Mouse (Mus musculus) olfactory bulb, adult 2 months (tissue): ENCODE data around the gene Gm4491.

Experiments used
- CTCF ChIP-seq: fragments of 200-500 bp; IDR thresholded peaks from 2 replicates; pipeline ENCODE4 v1.5.1; 2012; ENCODE audit warnings: low read depth, mild to moderate bottlenecking, low read length, moderate library complexity; ENCODE audit not compliant: insufficient read depth
- POLR2A ChIP-seq: fragments of 200-500 bp; IDR thresholded peaks from 2 replicates; pipeline ENCODE4 v1.6.1; 2012; ENCODE audit warnings: mild to moderate bottlenecking, low read depth, low read length, moderate library complexity; ENCODE audit not compliant: insufficient read depth

DNA sequence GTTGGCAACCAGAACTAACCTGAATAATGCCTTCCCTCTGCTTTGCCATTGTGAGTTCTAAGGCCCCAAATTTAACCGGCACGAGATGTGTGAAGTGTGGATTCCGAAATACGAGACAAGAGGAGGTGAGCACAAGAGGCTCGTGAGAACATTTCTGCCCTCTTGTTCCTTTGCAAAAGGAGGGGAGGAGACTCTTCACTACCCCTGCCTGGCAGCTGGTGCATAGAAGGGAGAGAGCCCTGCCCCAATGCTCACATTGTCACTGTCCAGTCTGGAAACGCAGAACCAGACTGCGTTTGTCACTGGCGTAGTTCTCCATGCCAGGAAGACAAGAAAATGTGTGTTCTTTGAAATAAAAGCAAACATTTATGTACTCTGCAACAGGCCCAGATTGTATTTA is 19.6 kb upstream of the Gm4491 start:
- TF ChIP-seq CTCF (no peak), POLR2A (no peak)
